Mouse (Mus musculus): ENCODE data around the gene Slc34a1.

GRCm38 (mm10) chr13:55408546-55409120 lies 10.6 kb downstream of the Slc34a1 start:
- TF ChIP-seq HCFC1 (IDR thresholded peaks at IDR 0.05; ENCODE audit: borderline replicate concordance, insufficient read depth, low read length) (no peak), ZC3H11A (IDR thresholded peaks at IDR 0.05; ENCODE audit: borderline replicate concordance, low read depth, low read length) (no peak), MAFK (IDR thresholded peaks at IDR 0.05; ENCODE audit: insufficient read depth, low read depth, low read length) (no peak), ZNF384 (IDR thresholded peaks at IDR 0.05; ENCODE audit: low read depth, low read length) (no peak)
